Mouse (Mus musculus): Measurements from ENCODE around the gene Tex22. TPM values are rescaled to one million over a fixed set of nuclear protein-coding genes. Genes with fewer than 3 reads are reported as not detected.

The Tex22 gene
- total RNA-seq (2021): under 1 TPM; 0.42 to 0.45 TPM
- long read RNA-seq, experiment 1, partial matches to known transcripts: 0 of 1 reads
- long read RNA-seq, experiment 1, other reads (novel, unspliced or antisense): 1 of 1 reads
- long read RNA-seq, experiment 2, partial matches to known transcripts: 0 of 2 reads
- long read RNA-seq, experiment 2, other reads (novel, unspliced or antisense): 2 of 2 reads

DNA sequence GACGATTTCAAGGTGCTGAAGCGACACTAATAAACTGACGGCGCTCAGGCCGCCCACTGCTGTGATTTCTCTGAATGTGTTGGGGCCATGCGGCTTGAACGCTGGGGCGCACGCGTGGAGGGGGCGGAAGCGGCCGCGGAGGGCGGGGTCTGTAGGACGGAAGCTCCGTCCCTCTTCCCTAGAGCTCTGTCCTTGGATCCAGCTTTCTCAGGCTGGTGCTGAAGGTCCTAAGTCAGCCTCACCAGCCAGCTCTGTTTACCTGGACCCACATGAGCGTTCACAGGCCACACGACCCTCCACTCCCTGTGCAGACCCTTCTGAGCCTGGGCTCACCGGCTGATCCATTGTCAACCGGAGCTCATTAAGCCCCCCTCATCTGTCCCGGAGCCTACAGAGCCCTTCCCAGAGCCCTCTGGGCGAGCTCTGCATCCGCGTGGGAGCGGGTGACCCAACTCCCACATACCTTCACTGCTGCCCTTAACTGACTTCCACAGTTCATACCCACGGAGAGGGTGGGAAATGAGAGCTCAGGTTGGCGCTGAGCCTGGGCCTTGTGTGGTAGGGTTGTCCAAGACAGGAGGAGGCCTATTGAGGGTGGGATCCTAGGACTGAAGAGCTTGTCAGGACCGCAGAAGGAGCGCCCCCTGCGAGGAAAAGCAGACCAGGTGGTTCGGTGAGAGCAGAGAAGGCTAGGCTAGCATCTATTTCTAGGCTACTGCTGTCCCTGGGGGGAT lies at the start of gene Tex22:
Gene Tex22 (plus strand): TSS at position 174 of the 734 bp plus-strand sequence.
- H3K4me3 ChIP-seq: peak within 1 kb of the TSS; percentile 59
- no peak for TF ChIP-seq CTCF (IDR thresholded peaks at IDR 0.05)
- peak; percentile 88 to 89 for DNase-seq (ENCODE audit: extremely low spot score in 1 of 2, low spot score in 2 of 2)
- intact Hi-C loops (cut with DNase I): loop anchor here (2.0 to 5.0 kb wide), 4 partner anchors 24 to 117 kb away; partner anchors contain the start of genes Mta1 and Pacs2
- H3K27ac ChIP-seq: peak within 1 kb of the TSS; percentile 95

- Histone ChIP-seq H3K27ac (no peak overlapping the region), H3K4me3 (no peak overlapping the region)
- no peak for DNase-seq (ENCODE audit: extremely low spot score in 1 of 2, low spot score in 2 of 2)
- TF ChIP-seq CTCF (IDR thresholded peaks at IDR 0.05): no peak; the same call in 1 of the 2 replicates
- intact Hi-C loops (cut with DNase I): no loop called here
Measured at GRCm38 (mm10) chr12:113026557-113026956, 47.7 kb upstream of the Tex22 start.

DNA sequence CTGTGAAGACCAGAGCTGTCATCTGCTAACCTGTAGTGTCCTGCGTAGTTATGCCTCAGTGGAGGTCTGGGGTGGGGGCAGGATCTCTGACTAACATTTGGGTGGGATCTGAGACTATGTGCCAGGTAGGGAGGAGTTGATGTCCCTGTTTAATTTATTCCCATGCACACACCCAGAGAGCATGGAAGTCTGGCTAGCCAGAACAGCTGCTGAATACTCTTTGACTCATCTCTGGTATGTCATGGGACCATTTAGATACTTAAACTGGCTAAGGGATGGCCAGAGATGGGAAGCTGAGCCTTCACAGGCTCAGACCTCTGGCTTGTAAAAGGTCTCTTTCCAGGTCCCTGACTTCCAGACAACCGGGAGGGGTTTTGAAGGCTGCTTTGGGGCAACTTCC lies 46.8 kb upstream of the Tex22 start:
- no peak overlapping the region for H3K4me3 ChIP-seq
- TF ChIP-seq CTCF (IDR thresholded peaks at IDR 0.05): no peak
- intact Hi-C loops (cut with DNase I): no loop called here
- no peak overlapping the region for H3K27ac ChIP-seq
- DNase-seq (ENCODE audit: extremely low spot score in 1 of 2, low spot score in 2 of 2): no peak

DNA sequence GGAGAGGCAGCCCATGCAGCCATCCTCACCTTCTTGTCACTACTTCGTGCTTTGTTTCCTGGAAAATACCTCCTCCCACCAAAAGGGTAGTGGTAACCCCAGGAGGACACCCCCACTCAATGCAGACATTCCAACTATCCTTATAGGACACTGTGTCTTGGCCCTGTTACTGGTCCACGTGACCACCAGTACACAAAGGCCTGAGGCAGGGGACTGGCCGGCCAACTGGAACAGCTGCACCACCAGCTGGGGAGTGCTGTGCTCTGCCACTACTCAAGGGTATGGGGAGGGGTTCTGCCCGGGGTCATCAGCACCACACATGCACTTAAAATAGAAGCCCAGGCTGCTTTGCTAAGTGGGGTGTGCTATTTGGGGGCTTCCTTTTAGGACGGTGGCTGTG lies 46.2 kb upstream of the Tex22 start:
- Histone ChIP-seq H3K4me3 (no peak overlapping the region), H3K27ac (no peak overlapping the region)
- intact Hi-C loops (cut with DNase I): no loop called here
- no peak for DNase-seq (ENCODE audit: extremely low spot score in 1 of 2, low spot score in 2 of 2)
- no peak for TF ChIP-seq CTCF (IDR thresholded peaks at IDR 0.05)

GRCm38 (mm10) chr12:113028898-113029297 lies 45.4 kb upstream of the Tex22 start:
- no peak overlapping the region for H3K4me3 ChIP-seq
- intact Hi-C loops (cut with DNase I): no loop called here
- H3K27ac ChIP-seq: 0 out of 2 replicates have a peak overlapping the region, but pooled peaks have one; percentile 19
- no peak for DNase-seq (ENCODE audit: extremely low spot score in 1 of 2, low spot score in 2 of 2)
- no peak for TF ChIP-seq CTCF (IDR thresholded peaks at IDR 0.05)

GRCm38 (mm10) chr12:113030046-113030445 lies 44.3 kb upstream of the Tex22 start:
- no peak overlapping the region for H3K27ac ChIP-seq
- H3K4me3 ChIP-seq: no peak overlapping the region
- intact Hi-C loops (cut with DNase I): no loop called here
- TF ChIP-seq CTCF (IDR thresholded peaks at IDR 0.05): no peak
- no peak for DNase-seq (ENCODE audit: extremely low spot score in 1 of 2, low spot score in 2 of 2)

- intact Hi-C loops (cut with DNase I): no loop called here
- DNase-seq (ENCODE audit: extremely low spot score in 1 of 2, low spot score in 2 of 2): no peak
- TF ChIP-seq CTCF (IDR thresholded peaks at IDR 0.05): no peak
- no peak overlapping the region for H3K27ac ChIP-seq
- H3K4me3 ChIP-seq: no peak overlapping the region
Measured at GRCm38 (mm10) chr12:113030993-113031392, 43.3 kb upstream of the Tex22 start.

GRCm38 (mm10) chr12:113031441-113031840 lies 42.9 kb upstream of the Tex22 start:
- TF ChIP-seq CTCF (IDR thresholded peaks at IDR 0.05): no peak
- Histone ChIP-seq H3K27ac (no peak overlapping the region), H3K4me3 (no peak overlapping the region)
- no peak for DNase-seq (ENCODE audit: extremely low spot score in 1 of 2, low spot score in 2 of 2)
- intact Hi-C loops (cut with DNase I): no loop called here

DNA sequence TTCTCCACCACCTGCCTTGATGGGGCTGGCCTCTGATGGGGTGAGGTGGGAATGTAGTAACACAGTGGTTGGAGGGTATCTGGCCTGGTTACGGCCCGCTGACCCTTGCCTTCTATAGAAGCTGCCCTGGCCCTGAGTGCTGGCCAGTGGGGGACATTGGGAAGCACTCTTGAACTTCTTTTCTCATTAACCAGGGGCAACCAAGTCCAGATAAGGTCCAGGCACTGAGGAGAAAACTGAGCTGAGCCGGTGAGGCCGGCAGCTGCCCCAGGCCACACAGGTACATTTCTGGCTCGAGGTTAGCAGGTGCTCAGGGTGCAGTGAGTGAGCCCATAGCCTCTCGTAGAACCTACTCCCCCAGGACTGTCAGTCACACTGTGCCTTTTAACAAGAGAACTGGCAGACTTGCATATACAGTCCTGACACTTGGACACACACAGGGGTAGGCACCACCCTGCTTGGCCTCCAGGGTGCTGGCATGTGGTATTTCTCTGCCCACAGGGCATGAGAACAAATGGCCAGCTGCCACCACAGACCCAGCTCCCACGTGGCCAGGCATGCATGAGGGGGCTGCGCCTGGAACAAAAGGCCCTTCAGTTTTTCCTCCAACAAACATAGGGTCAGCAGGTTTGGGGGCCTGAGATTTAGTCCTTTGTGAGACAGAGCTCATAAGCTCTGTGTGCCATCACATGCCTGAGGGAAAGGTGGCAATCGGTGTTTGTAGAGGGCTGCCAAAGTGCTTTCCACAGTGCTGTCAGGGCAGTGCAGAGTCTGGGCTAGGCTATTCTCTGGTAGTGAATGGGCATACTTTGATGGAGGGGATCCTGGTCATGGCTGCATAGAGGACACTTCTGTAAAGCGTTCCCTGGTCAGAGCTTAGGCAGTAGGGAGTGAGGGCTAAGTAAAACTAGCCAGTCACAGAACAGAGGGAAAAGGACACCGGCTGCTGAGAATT lies 41.7 kb upstream of the Tex22 start:
- DNase-seq (ENCODE audit: extremely low spot score in 1 of 2, low spot score in 2 of 2): no peak
- intact Hi-C loops (cut with DNase I): no loop called here
- H3K27ac ChIP-seq: peak overlapping the region; percentile 40; the same call in 1 of the 2 replicates

GRCm38 (mm10) chr12:113035093-113035492 lies 39.2 kb upstream of the Tex22 start:
- H3K4me3 ChIP-seq: no peak overlapping the region
- intact Hi-C loops (cut with DNase I): no loop called here
- no peak for DNase-seq (ENCODE audit: extremely low spot score in 1 of 2, low spot score in 2 of 2)
- no peak for TF ChIP-seq CTCF (IDR thresholded peaks at IDR 0.05)
- no peak overlapping the region for H3K27ac ChIP-seq

More for the DNA sequence above, 41.7 kb upstream of the Tex22 start:
- H3K4me3 ChIP-seq: no peak overlapping the region
- no peak; the same call in 1 of the 2 replicates for TF ChIP-seq CTCF (IDR thresholded peaks at IDR 0.05)

GRCm38 (mm10) chr12:113036996-113037395 lies 37.3 kb upstream of the Tex22 start:
- Histone ChIP-seq H3K4me3 (no peak overlapping the region), H3K27ac (no peak overlapping the region)
- DNase-seq (ENCODE audit: extremely low spot score in 1 of 2, low spot score in 2 of 2): no peak
- intact Hi-C loops (cut with DNase I): no loop called here
- TF ChIP-seq CTCF (IDR thresholded peaks at IDR 0.05): no peak

- no peak for TF ChIP-seq CTCF (IDR thresholded peaks at IDR 0.05)
- intact Hi-C loops (cut with DNase I): no loop called here
- no peak for DNase-seq (ENCODE audit: extremely low spot score in 1 of 2, low spot score in 2 of 2)
- H3K4me3 ChIP-seq: no peak overlapping the region
- no peak overlapping the region for H3K27ac ChIP-seq
Measured at GRCm38 (mm10) chr12:113038414-113038813, 35.9 kb upstream of the Tex22 start.
